Mouse (Mus musculus) mouse trophoblast stem cell (cell line): Measurements from ENCODE around the gene Lekr1.

Experiments
- in situ Hi-C, 2 experiments: fragments of 300-500 bp; cut with MseI, MboI; formaldehyde crosslinking; loops; 2 replicates in 1 of 2; 3 replicates in 1 of 2; pipeline ENCODE4 v1.15.1; 2025

Lekr1 gene

GRCm38 (mm10) chr3:65656451-65656850, 9.6 kb upstream of the Lekr1 start:
- in situ Hi-C loops, result no loop called here

DNA sequence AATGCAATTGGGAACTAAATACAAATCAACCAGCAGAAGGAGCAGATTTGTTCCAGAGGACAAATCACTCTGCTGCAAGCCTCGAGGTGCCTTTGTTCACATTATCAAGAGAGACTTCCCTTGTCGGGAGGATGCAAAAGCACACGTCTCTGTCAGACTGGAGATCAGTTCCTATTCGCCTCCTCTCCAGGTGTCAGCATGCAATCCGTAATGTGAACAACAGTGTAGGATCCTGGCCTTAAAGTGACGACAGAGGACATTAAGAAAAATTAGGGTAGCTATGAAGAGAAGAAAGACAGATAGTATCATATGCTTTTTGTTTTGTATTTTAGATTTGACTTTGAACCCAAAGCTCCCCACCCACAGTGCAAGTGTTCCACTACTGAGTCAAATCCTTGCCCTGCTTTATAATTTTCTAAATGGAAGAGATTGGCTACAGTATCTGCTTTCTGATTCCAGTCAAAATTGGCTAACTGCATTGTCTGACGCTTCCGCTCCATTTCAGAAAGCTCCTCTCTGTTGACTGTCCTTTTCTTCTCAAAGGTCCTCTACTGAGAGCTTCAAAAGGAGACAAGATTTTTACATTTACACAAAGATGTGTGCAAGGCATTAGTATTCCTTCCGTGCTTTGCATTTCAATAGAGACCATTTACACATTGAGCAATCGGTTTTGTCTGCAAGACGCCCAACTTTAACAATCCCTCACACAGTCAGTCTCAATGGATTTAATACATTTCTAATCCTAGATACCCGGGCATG, 8.9 kb upstream of the Lekr1 start:
- in situ Hi-C loops, result no loop called here

DNA sequence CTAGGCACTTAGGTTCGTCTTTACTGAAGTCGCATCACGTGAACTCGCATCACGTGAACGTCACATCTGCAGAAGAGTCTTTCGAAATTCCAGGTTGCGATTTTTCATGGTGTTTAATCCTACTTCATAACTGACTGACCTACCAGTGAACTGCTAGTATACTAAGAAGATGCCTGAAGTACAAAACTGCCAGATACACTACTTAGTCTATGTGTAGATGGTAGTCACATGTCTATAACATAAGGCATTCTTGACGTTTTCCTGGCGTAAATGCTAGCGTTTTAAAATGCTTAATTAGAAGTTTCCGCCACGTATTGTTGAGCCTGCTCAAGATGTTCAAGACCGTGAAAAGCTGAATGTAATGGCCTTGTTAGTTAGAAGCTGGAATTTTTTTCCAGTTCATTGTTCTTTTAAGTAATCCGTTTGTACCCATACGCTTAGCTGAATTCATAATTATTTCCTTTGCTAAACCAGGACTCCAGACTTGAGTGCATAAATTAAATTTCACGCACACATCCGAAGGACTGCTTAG, 7.9 kb upstream of the Lekr1 start:
- in situ Hi-C loops, result no loop called here

GRCm38 (mm10) chr3:65658721-65659619, 7.1 kb upstream of the Lekr1 start:
- in situ Hi-C loops, result no loop called here

DNA sequence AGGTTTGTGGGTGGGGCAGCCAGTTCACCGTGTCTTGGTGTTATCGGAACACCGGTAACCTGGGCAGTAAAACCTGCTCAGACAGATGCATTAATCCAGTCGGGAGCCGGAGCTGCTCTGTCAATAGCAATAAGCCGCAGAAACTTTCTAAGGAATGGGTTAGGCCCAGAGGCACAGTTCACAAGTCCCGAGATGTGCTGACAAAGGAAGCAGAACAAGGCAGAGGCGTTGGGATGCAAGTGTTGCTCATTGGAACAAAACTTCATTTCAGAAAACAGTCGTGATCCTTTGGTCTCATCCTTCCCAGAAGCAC, 6.5 kb upstream of the Lekr1 start:
- in situ Hi-C loops, result no loop called here

DNA sequence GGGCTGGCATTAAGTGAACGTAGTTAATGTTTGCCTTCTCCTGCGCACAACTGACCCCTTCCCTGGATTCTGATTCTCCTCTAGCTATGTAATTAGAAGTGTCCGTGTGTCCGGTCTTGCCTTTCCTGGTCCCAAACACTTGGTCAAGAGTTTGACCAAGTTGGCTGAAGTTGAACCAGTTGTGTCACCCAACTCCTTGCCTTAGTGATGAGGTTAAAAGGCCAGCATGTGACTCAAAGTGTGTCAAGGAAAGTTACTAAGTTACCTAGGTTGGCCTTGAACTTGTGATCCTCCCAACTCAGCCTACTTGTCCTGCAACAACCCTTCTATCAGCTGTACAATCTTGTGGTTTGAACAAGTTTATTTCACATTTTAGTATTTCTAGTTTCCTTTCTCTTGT, 5.7 kb upstream of the Lekr1 start:
- in situ Hi-C loops, result no loop called here

DNA sequence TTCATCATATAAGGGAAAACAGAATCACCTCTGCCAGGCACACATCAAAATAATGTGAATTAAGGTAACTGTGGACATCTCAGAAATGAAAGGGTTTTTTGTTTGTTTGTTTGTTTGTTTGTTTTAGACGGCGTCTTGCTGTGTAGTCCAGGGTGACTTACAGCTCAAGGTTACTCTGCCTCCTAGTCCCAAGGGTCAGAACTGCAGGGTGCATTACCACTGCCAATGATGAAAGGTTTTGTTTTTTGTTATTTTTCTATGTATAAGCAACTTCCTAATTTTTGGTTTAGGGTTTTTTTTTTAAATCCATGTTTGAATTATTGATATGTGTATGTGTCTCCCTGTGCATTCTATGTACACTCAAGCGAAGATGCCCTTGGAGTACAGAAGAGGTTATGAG, 4.3 kb upstream of the Lekr1 start:
- in situ Hi-C loops, result no loop called here

DNA sequence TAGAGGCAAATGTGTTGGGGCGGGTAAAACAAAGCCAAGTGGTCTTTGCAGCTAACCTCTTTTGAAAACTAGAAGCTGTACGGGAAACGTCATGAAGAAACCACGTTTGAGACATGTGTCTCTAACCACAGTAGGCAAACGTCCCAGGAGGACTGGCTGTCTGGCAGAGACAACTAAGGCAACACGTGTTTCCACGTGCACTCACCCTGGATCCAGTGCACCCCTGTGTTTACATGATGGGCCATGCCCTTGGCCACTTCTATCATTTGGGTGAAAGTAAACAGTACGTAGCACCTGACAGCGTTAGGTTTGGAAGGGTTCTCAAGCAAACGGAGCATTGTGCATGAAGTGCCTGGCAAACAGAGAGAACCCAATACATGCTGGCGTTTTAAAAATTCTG, 2.9 kb upstream of the Lekr1 start:
- in situ Hi-C loops, result no loop called here

GRCm38 (mm10) chr3:65670216-65670615, 4.2 kb downstream of the Lekr1 start:
- in situ Hi-C loops, result no loop called here

GRCm38 (mm10) chr3:65673725-65674124, 7.7 kb downstream of the Lekr1 start:
- in situ Hi-C loops, result no loop called here

DNA sequence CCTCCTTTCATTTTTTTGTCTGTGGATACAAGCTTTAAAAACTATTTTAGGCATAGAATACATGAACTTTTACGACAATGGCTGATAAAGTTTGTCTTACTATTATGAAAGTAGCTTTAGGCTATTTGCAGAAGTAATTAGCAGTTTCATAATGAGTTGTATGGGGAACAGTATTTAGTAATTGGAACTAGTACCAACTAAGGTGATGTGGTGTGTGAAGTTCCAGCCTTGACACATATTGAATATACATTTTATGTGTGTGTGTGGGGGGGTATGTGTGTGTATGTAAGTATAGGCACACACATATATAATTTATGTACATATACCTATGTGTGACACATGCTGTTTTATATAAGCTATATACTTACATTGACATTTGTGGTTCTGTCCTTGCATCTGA, 14.6 kb downstream of the Lekr1 start:
- in situ Hi-C loops, result no loop called here

- in situ Hi-C loops, result no loop called here
Measured at GRCm38 (mm10) chr3:65689705-65690104, 23.7 kb downstream of the Lekr1 start.

GRCm38 (mm10) chr3:65690850-65691249, 24.8 kb downstream of the Lekr1 start:
- in situ Hi-C loops, result no loop called here

- in situ Hi-C loops, result no loop called here
Measured at GRCm38 (mm10) chr3:65699704-65700103, 33.7 kb downstream of the Lekr1 start.

DNA sequence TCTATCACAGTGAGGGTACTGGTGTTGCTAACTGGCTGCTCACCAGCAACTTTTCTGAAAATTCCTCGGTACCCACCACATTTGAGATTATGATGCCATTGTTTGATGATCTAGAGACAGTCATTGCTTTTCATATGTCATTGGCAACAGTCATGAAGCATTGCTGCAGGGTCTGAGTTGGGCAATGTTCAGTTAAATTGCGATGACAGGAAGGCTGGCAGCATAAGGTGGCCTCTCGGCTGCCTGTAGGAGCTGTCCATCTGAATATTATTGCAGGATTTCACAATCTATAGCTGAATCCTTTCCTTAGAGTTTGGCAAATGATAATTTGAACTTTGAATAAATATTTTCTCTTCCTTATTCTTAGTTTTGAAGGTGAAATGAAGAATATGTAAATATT, 48.3 kb downstream of the Lekr1 start:
- in situ Hi-C loops, result no loop called here

DNA sequence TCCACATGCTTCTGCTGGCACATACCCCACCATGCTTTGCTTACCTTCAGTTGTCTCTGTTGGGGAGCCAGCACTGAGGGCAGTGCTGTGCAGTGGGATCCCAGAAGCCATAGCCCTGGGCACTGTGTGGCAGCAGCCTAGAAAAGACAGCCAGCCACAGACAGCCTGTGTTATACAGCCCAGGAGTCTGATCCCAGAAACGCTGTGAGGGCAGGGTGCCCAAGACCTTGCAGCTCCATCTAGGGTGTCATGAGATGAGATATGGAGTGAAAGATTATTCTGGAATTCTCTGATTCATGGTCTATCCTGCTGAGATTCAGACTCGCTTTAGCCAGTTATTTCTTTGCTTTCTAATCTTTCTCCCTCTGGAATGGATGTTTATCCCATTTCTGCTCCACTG, 51.4 kb downstream of the Lekr1 start:
- in situ Hi-C loops, result no loop called here

DNA sequence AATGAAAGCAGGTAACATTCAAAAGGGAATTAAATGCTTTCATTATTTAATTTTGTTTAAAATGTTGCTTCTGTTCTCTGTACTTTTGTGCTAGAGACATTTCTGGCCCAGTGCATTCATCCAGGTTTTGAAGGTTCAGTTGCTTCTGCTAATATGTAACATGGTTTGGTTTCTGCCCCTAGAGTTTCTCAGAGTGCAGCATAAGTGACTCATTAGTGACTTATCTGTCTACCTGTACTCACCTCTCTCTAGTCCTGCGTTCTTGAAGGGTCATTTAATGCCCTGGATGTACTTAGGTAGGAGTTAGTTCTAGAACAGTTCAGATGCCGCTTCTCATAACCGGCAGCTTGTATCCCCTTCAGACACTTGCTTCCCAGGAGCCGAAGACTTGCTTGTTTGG, 56.9 kb downstream of the Lekr1 start:
- in situ Hi-C loops, result no loop called here

DNA sequence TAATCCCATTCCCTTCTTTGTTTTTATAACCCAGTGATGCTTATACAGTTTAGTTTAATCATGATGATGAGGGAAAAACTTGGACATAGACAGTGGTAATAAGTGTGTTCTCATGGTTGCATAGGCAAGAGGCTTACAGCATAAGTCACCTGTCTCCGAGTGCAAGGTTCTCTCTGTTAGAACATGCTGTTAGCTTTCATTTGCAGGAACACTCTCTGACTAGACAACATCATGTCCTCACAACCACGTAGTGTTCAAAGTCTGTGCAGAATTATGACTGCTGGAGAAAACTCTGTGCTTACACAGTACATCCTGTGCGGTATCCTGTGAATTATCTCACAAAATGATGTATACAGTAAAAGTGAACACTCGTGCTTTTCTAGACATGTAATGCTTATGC, 57.6 kb downstream of the Lekr1 start:
- in situ Hi-C loops, result no loop called here

- in situ Hi-C loops, result no loop called here
Measured at GRCm38 (mm10) chr3:65737816-65738215, 71.8 kb downstream of the Lekr1 start.

DNA sequence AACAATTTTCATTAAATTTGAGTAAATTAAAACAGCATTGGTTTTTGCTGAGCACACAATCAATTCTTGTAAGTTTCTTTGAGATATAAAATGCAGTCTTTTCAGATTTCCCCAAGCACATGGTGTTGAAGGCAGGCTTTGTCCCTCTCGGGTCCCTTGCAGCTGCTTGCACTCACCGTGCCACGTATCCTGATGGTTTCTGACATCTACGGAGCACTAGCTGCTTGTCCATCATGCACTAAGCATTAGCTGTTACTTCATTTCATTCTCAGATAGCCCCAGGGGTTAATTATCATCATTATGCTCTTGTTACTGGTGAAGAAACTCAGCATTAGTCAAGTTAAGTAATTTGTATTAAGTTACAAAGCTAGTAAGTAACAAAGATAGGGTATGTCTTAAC, 78.9 kb downstream of the Lekr1 start:
- in situ Hi-C loops, result no loop called here

DNA sequence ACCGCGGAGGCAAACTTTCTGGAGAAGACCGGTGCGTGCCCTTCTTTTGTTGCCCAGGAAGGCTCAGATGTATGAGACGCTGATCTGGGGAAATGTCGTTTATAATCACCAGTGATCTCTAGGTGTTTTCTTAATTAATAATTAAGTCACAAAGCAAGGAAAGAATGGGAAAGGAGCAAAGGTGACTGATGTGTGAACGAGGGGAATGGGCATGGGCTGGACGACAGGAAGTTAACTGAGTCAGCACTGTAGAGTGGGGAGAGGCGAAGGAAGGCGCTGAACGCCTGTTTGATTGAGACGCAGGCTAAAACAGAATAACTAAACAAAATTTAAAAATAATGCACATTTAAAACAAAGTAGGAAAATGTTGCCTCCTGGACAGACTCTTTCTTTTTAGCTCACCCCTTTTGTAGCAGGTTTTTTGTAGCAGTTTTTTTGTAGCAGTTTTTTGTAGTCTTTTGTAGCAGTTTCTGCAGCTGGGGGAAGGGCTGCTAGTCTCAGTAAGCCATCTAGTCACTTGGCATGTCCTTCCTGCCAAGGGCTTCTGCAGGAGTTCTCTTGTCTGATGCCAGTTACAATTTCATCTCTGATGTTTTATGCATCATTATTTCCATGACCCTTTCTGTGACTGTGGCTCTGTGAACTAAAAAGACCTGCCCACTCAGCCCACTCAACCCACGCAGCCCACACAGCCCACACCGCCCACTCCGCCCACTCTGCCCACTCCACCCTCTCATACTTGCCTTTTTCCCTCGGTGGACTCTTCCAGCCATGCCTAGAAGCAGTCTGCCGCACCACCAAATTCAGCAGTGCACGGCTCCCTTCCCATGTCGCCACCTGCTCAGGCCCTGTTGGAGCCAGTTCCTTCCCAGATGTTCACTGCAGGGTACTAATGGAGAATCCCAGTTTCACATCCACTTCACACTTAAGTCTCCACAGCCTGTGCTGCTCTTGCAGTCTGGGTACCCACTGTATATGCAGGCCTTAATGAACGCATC, 98.8 kb downstream of the Lekr1 start:
- in situ Hi-C loops, result no loop called here

DNA sequence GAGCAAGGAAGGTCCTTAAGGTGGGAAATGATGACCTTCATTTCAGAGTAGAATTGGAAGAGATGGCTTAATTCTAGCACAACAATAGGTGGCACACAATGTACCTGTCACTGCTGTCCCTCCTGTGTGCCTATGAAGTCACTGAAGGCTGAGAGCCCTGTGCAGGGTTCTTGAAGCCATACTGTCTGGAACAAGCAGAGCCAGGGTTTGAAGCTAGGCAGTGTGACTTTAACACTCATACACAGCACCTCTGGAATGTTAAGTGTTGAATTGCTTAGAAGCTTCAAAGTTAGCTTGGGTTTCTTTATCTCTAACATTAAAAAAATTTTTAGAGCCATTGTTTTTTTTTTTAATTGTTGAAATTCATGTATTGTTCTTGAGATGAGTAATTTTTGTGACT, 100.4 kb downstream of the Lekr1 start:
- in situ Hi-C loops, result no loop called here
